Mouse (Mus musculus): ENCODE results near the gene Por. TPM values are rescaled to one million over a fixed set of nuclear protein-coding genes. Genes with fewer than 3 reads are reported as not detected.

Por gene
- polyA plus RNA-seq, 1 experiment from 2014 or later: 67.8 TPM

DNA sequence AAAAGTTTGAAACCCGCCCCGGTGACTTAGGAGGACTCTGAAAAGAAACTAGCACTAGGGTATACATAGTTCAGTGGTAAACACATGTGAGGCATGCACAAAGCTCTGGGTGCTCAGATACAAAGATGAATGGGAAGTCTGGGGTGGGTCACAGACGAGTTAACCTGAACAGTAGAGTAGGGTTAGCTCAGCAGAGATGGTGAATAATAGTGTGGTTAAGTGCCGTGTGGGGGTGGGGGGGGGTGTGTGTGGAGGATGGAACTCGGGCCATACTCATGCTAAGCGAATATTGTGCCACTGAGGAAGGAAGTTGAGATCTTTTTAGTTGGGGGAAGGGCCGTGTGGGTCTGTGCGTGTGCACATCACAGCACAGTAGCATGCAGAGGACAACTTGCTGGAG lies 110.5 kb downstream of the Por start:
- 78% methylated on average over 8 of the region's 8 CpGs for WGBS
- Histone ChIP-seq H3K27me3 (no peaks in the 10 kb centered on the region), H3K4me3 (no peak overlapping the region), H3K4me1 (peaks cover 23% of the 10 kb centered on the region), H3K36me3 (peaks cover 31% of the 10 kb centered on the region), H3K9me3 (no peaks in the 10 kb centered on the region), H3K27ac (no peak overlapping the region), H3K4me2 (peak overlapping the region; percentile 75; the same call in 1 of the 2 replicates), H3K9ac (peak overlapping the region; percentile 17; the same call in 1 of the 2 replicates)
- ATAC-seq (ENCODE audit: borderline replicate concordance, extremely low read depth, low FRiP score, low TSS enrichment): no peak

DNA sequence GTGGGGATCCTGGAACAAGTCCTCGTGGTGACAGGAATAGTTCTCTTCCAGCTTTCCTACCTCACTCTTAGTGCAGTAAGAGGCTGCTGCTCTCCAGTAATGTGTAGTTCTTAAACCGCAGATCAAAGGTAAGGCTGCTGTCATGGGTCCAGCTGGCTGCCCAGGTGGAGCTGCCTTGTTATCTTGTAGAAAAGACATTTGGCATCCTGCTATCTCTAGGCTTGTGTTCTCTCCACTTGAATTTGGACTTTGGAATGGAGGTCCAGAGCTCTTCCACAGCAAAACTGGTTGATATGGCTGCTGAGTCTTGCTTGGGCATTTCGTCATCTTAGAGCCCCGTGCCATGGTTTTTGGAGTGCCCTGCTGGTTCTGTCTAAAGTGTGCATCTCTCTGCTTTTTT lies 113.1 kb downstream of the Por start:
- Histone ChIP-seq H3K27me3 (no peaks in the 10 kb centered on the region), H3K4me2 (no peak overlapping the region), H3K27ac (no peak overlapping the region), H3K9me3 (no peaks in the 10 kb centered on the region), H3K36me3 (peaks cover 56% of the 10 kb centered on the region), H3K9ac (no peak overlapping the region), H3K4me3 (no peak overlapping the region), H3K4me1 (peaks cover 17% of the 10 kb centered on the region)
- 85% methylated on average over 4 of the region's 4 CpGs for WGBS
- no peak for ATAC-seq (ENCODE audit: borderline replicate concordance, extremely low read depth, low FRiP score, low TSS enrichment)

Small RNAs within 50 kb of the gene (microRNA-seq; reads per million reads assigned to microRNA genes)
- not detected for gene Mir7034

Other genes with a start within 250 kb of the Por start
- 30.6 and 33.7 TPM in 2 replicates for gene Hip1, start 124.9 kb upstream of the Por start, polyA plus RNA-seq (2015; fragmentation: Nextera tagmentation; extraction: Ambion mirVana)
- not detected in 2 replicates for gene Ccl26, start 106.5 kb upstream of the Por start, polyA plus RNA-seq (2015; fragmentation: Nextera tagmentation; extraction: Ambion mirVana)
- 1.9 and 4.0 TPM in 2 replicates for gene Ccl24, start 97.0 kb upstream of the Por start, polyA plus RNA-seq (2015; fragmentation: Nextera tagmentation; extraction: Ambion mirVana)
- gene Rhbdd2, start 37.4 kb upstream of the Por start, polyA plus RNA-seq (2015; fragmentation: Nextera tagmentation; extraction: Ambion mirVana): 33.8 and 42.7 TPM in 2 replicates
- gene Tmem120a, start 74.4 kb downstream of the Por start, polyA plus RNA-seq (2015; fragmentation: Nextera tagmentation; extraction: Ambion mirVana): 37.7 and 38.3 TPM in 2 replicates
- 0.24 and 0.57 TPM in 2 replicates for gene Styxl1, start 108.4 kb downstream of the Por start, polyA plus RNA-seq (2015; fragmentation: Nextera tagmentation; extraction: Ambion mirVana)
- gene Mdh2, start 108.4 kb downstream of the Por start, polyA plus RNA-seq (2015; fragmentation: Nextera tagmentation; extraction: Ambion mirVana): 452 and 462 TPM in 2 replicates
- 0.20 and 0.64 TPM in 2 replicates for gene Srrm3, start 136.9 kb downstream of the Por start, polyA plus RNA-seq (2015; fragmentation: Nextera tagmentation; extraction: Ambion mirVana)
- 114 and 129 TPM in 2 replicates for gene Hspb1, start 217.9 kb downstream of the Por start, polyA plus RNA-seq (2015; fragmentation: Nextera tagmentation; extraction: Ambion mirVana)